Mouse (Mus musculus): ENCODE measurements at regions not wholly inside any gene's neighbourhood (a gene's known extent, or its start where the extent isn't known, plus 50 kb on each side); places are given as distances from the start of the nearest gene placed in this dataset.

- Histone ChIP-seq H3K27me3 (replicated peaks; ENCODE audit: control insufficient read depth, insufficient read depth, low read length) (no peaks in the 10 kb centered on the region; the same call in 1 of the 2 replicates), H3K9me3 (ENCODE audit: control insufficient read depth, low read length) (no peaks in the 10 kb centered on the region), H3K9ac (replicated peaks; ENCODE audit: low read depth, low read length) (no peak overlapping the region), H3K36me3 (ENCODE audit: control insufficient read depth, insufficient read depth) (no peaks in the 10 kb centered on the region), H3K4me2 (ENCODE audit: low read length) (no peak overlapping the region), H3K4me3 (replicated peaks; ENCODE audit: low read length) (no peak overlapping the region), H3K27ac (ENCODE audit: low read length) (no peak overlapping the region), H3K4me1 (replicated peaks; ENCODE audit: control insufficient read depth, insufficient read depth, low read length) (peaks cover 39% of the 10 kb centered on the region)
- no peak for ATAC-seq
- 89% methylated on average over 8 of the region's 8 CpGs for WGBS
Observed at GRCm38 (mm10) chr12:112327411-112327810, 161.8 kb upstream of the A530016L24Rik start.

DNA sequence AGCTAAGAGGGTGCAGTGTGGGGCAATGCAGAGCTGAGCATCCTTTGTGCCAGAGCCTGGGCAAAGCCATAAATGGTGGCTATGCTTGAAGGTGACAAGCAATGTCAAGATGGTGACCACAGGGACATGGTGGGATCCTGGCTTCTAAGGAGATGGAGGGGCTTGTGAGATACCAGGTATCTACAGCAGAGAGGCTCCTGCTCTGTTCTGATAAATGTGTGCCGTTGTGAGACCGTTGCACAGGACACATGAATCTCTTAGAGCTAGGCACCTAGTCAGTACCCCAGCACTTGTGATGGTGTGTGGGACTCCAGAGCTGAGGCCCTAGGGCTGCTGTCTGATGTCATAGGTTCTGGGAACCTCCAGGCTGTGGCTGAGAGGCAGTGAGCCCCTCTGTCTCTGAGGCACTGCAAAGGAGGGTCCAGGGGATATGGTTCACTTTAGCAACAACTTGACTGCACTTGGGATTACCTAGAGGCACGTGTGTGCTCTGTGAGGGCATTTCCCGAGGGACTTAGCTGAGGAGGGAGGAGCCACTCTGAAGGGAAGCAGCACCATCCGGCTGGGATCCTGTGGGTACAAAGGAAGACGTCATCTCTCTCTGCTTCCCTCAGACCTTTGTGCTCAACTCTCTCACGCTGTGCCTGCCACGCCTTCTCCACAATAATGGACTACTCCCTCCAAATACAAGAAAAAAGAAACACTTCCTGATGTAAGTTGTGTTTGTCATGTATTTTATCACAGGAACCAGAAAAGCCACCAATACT is 160.3 kb upstream of the A530016L24Rik start:
- Histone ChIP-seq H3K36me3 (ENCODE audit: control insufficient read depth, insufficient read depth) (no peaks in the 10 kb centered on the region), H3K4me2 (ENCODE audit: low read length) (peak overlapping the region; percentile 39), H3K9me3 (ENCODE audit: control insufficient read depth, low read length) (no peaks in the 10 kb centered on the region), H3K27me3 (replicated peaks; ENCODE audit: control insufficient read depth, insufficient read depth, low read length) (no peaks in the 10 kb centered on the region; the same call in 1 of the 2 replicates), H3K4me3 (replicated peaks; ENCODE audit: low read length) (no peak overlapping the region), H3K9ac (replicated peaks; ENCODE audit: low read depth, low read length) (peak overlapping the region; percentile 61), H3K27ac (ENCODE audit: low read length) (peak overlapping the region; percentile 95), H3K4me1 (replicated peaks; ENCODE audit: control insufficient read depth, insufficient read depth, low read length) (peaks cover 54% of the 10 kb centered on the region)
- 0 out of 2 replicates have a peak, but pooled peaks have one; percentile 13 for ATAC-seq
- 25% methylated on average over 8 of the region's 8 CpGs for WGBS

DNA sequence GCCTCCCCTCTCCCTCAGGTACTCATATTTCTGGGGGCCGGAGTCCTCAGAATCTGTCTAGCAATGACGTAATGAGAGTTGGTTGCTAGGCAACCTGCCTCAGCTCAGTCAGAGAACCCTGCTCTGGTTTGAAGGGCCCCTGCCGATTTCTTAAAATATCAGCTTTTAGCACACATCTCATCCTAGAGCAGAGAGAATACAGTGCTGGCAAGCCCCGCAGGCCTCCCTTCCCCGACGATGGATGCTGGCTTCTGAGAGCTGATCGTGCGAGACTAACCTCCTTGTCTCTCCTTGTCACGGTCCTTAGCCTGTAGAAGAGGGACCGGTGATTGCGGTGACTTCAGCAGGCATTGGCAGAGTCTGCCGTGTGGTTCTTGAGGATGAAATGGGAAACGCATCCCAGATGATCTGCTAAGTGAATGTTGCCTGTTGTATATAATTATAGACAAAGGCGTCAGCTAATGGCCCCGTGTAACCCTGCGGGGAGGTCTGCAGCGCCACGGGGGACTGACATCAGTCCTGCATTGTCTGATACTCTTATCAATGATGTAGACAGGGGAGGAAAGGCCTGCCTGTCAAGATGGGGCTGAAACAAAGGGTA is 159.4 kb upstream of the A530016L24Rik start:
- 2% methylated on average over 18 of the region's 18 CpGs for WGBS
- H3K9ac ChIP-seq (replicated peaks; ENCODE audit: low read depth, low read length): peak overlapping the region; percentile 61
- no peaks in the 10 kb centered on the region for H3K36me3 ChIP-seq (ENCODE audit: control insufficient read depth, insufficient read depth)
- peak; percentile 60 for ATAC-seq
- peaks cover 63% of the 10 kb centered on the region for H3K4me1 ChIP-seq (replicated peaks; ENCODE audit: control insufficient read depth, insufficient read depth, low read length)
- no peaks in the 10 kb centered on the region; the same call in 1 of the 2 replicates for H3K27me3 ChIP-seq (replicated peaks; ENCODE audit: control insufficient read depth, insufficient read depth, low read length)
- no peak overlapping the region for H3K4me3 ChIP-seq (replicated peaks; ENCODE audit: low read length)
- H3K27ac ChIP-seq (ENCODE audit: low read length): peak overlapping the region; percentile 95
- no peaks in the 10 kb centered on the region for H3K9me3 ChIP-seq (ENCODE audit: control insufficient read depth, low read length)
- peak overlapping the region; percentile 39 for H3K4me2 ChIP-seq (ENCODE audit: low read length)

- Histone ChIP-seq H3K9me3 (ENCODE audit: control insufficient read depth, low read length) (no peaks in the 10 kb centered on the region), H3K4me3 (replicated peaks; ENCODE audit: low read length) (no peak overlapping the region), H3K4me1 (replicated peaks; ENCODE audit: control insufficient read depth, insufficient read depth, low read length) (peaks cover 70% of the 10 kb centered on the region), H3K9ac (replicated peaks; ENCODE audit: low read depth, low read length) (peak overlapping the region; percentile 33), H3K27ac (ENCODE audit: low read length) (peak overlapping the region; percentile 95), H3K27me3 (replicated peaks; ENCODE audit: control insufficient read depth, insufficient read depth, low read length) (no peaks in the 10 kb centered on the region), H3K36me3 (ENCODE audit: control insufficient read depth, insufficient read depth) (no peaks in the 10 kb centered on the region), H3K4me2 (ENCODE audit: low read length) (no peak overlapping the region)
- ATAC-seq: no peak
- 57% methylated on average over 5 of the region's 5 CpGs for WGBS
Observed at GRCm38 (mm10) chr12:112330557-112330956, 158.7 kb upstream of the A530016L24Rik start.

DNA sequence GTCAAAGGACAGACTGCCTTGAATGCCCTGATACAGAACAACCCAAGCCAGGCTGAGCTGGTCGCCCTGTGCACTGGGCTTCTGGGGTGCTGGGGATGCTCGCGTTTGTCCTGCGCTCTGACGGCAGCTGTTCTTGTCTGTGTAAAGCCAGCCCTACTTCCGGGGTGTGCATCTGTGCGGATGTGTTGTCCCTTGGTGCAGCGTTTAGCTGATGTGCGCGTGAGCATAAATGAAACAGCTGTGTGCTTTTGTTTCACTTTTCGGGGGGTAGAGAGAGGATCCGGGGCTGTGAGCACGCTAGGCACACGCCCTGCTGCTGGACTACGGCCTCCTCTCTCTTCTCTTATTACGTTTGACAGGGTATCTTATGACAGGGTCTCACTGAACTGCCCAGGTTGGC is 158.2 kb upstream of the A530016L24Rik start:
- Histone ChIP-seq H3K4me3 (replicated peaks; ENCODE audit: low read length) (no peak overlapping the region), H3K9me3 (ENCODE audit: control insufficient read depth, low read length) (no peaks in the 10 kb centered on the region), H3K36me3 (ENCODE audit: control insufficient read depth, insufficient read depth) (no peaks in the 10 kb centered on the region), H3K9ac (replicated peaks; ENCODE audit: low read depth, low read length) (peak overlapping the region; percentile 33; the same call in 1 of the 2 replicates), H3K27me3 (replicated peaks; ENCODE audit: control insufficient read depth, insufficient read depth, low read length) (no peaks in the 10 kb centered on the region), H3K4me1 (replicated peaks; ENCODE audit: control insufficient read depth, insufficient read depth, low read length) (peaks cover 75% of the 10 kb centered on the region), H3K4me2 (ENCODE audit: low read length) (no peak overlapping the region), H3K27ac (ENCODE audit: low read length) (peak overlapping the region; percentile 95)
- WGBS: 68% methylated on average over 16 of the region's 16 CpGs
- ATAC-seq: no peak

GRCm38 (mm10) chr12:112333125-112334079 is 155.8 kb upstream of the A530016L24Rik start:
- Histone ChIP-seq H3K9ac (replicated peaks; ENCODE audit: low read depth, low read length) (peak overlapping the region; percentile 41; the same call in 1 of the 2 replicates), H3K4me3 (replicated peaks; ENCODE audit: low read length) (no peak overlapping the region), H3K27ac (ENCODE audit: low read length) (peak overlapping the region; percentile 79), H3K4me2 (ENCODE audit: low read length) (no peak overlapping the region), H3K27me3 (replicated peaks; ENCODE audit: control insufficient read depth, insufficient read depth, low read length) (no peaks in the 10 kb centered on the region), H3K36me3 (ENCODE audit: control insufficient read depth, insufficient read depth) (no peaks in the 10 kb centered on the region), H3K9me3 (ENCODE audit: control insufficient read depth, low read length) (no peaks in the 10 kb centered on the region), H3K4me1 (replicated peaks; ENCODE audit: control insufficient read depth, insufficient read depth, low read length) (peaks cover 93% of the 10 kb centered on the region)
- peak; percentile 41 for ATAC-seq
- WGBS: 14% methylated on average over 19 of the region's 19 CpGs

DNA sequence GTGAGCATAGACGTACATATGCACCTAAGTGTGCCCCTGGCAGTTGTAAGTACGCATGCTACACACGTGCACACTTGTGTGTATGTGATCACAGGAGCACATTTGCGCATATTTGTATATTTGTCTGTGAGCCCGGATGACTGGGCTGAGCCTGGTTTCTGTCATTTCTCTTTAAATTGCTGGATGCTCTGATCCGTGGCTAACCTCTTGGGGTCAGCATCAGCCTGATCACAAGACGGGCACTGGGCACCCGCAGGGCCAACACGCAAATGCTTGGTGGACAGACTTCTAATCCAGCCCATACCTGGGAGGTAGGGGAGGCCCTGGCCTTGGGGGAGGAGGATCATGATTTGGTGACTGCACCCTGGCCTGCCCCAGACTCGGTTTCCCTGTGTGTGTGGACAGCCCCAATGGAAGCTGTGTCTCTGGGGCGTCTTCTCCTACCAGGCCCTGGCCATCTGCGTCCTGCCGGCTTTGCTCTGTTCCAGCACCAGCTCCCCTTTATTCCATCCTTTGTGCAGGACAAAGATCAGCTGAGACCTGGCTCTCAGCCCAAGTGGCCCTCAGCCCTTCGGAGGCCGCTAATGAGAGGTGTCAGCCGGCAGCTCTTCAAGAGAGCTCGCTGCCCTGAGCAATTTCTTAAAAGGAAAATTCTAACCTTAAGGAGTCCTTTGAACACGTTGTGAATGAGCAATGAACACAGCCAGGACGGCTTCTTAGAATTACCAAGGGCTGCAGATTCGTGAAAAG is 155.0 kb upstream of the A530016L24Rik start:
- H3K4me2 ChIP-seq (ENCODE audit: low read length): no peak overlapping the region
- 13% methylated on average over 20 of the region's 20 CpGs for WGBS
- H3K4me1 ChIP-seq (replicated peaks; ENCODE audit: control insufficient read depth, insufficient read depth, low read length): peaks cover 89% of the 10 kb centered on the region
- H3K36me3 ChIP-seq (ENCODE audit: control insufficient read depth, insufficient read depth): no peaks in the 10 kb centered on the region
- peak overlapping the region; percentile 41 for H3K9ac ChIP-seq (replicated peaks; ENCODE audit: low read depth, low read length)
- H3K27me3 ChIP-seq (replicated peaks; ENCODE audit: control insufficient read depth, insufficient read depth, low read length): no peaks in the 10 kb centered on the region
- H3K27ac ChIP-seq (ENCODE audit: low read length): peak overlapping the region; percentile 79
- peak; percentile 5; the same call in 1 of the 2 replicates for ATAC-seq
- no peak overlapping the region for H3K4me3 ChIP-seq (replicated peaks; ENCODE audit: low read length)
- H3K9me3 ChIP-seq (ENCODE audit: control insufficient read depth, low read length): no peaks in the 10 kb centered on the region

GRCm38 (mm10) chr12:112335641-112336040 is 153.6 kb upstream of the A530016L24Rik start:
- WGBS: 19% methylated on average over 7 of the region's 7 CpGs
- ATAC-seq: no peak
- no peak overlapping the region for H3K4me2 ChIP-seq (ENCODE audit: low read length)
- peak overlapping the region; percentile 79 for H3K27ac ChIP-seq (ENCODE audit: low read length)
- peaks cover 80% of the 10 kb centered on the region for H3K4me1 ChIP-seq (replicated peaks; ENCODE audit: control insufficient read depth, insufficient read depth, low read length)
- no peak overlapping the region for H3K9ac ChIP-seq (replicated peaks; ENCODE audit: low read depth, low read length)
- H3K27me3 ChIP-seq (replicated peaks; ENCODE audit: control insufficient read depth, insufficient read depth, low read length): no peaks in the 10 kb centered on the region
- no peaks in the 10 kb centered on the region for H3K9me3 ChIP-seq (ENCODE audit: control insufficient read depth, low read length)
- no peak overlapping the region for H3K4me3 ChIP-seq (replicated peaks; ENCODE audit: low read length)
- no peaks in the 10 kb centered on the region for H3K36me3 ChIP-seq (ENCODE audit: control insufficient read depth, insufficient read depth)

All from forebrain, embryonic 16.5 days (tissue).